Mouse (Mus musculus) heart, postnatal 0 days (tissue): Measurements from ENCODE around the gene Zfp36l1. TPM values are rescaled to one million over a fixed set of nuclear protein-coding genes. Genes with fewer than 3 reads are reported as not detected.
A peak's percentile ranks its signal among the peaks of the same experiment; 100 is the strongest.

Experiments used
- ATAC-seq: fragments of 200-750 bp; cut with Nextera tagmentation; 2 replicates; pipeline ENCODE4 v1.8.0; 2017; ENCODE audit warnings: low read depth, moderate number of reproducible peaks, moderate library complexity; ENCODE audit not compliant: insufficient read depth
- DNase-seq: peaks from one replicate; pipeline ENCODE4 v3.0.0-alpha.2; 2016; ENCODE audit warnings: low spot score
- H3K27ac ChIP-seq: fragments of 300-500 bp; sonication (generic); 2 replicates; pipeline ENCODE4 v1.5.1; 2014; ENCODE audit warnings: low read depth, mild to moderate bottlenecking
- H3K27me3 ChIP-seq: fragments of 300-500 bp; sonication (generic); 2 replicates; pipeline ENCODE4 v1.6.1; 2014; ENCODE audit warnings: low read length, mixed read lengths; ENCODE audit not compliant: control insufficient read depth, insufficient read depth
- H3K36me3 ChIP-seq: fragments of 300-500 bp; sonication (generic); replicated peaks from 2 replicates; pipeline ENCODE4 v1.6.1; 2014; ENCODE audit warnings: low read length, mixed read lengths; ENCODE audit not compliant: control insufficient read depth, insufficient read depth
- H3K4me1 ChIP-seq: fragments of 300-500 bp; sonication (generic); 2 replicates; pipeline ENCODE4 v1.6.1; 2014; ENCODE audit warnings: antibody characterized with exemption; ENCODE audit not compliant: control insufficient read depth, insufficient read depth
- H3K4me2 ChIP-seq: fragments of 300-500 bp; sonication (generic); 2 replicates; pipeline ENCODE4 v1.6.1; 2014; ENCODE audit warnings: low read depth, mild to moderate bottlenecking, low read length, moderate library complexity
- H3K4me3 ChIP-seq: fragments of 300-500 bp; sonication (generic); 2 replicates; pipeline ENCODE4 v1.5.1; 2014; ENCODE audit warnings: low read depth, low read length
- H3K9ac ChIP-seq: fragments of 300-500 bp; sonication (generic); replicated peaks from 2 replicates; pipeline ENCODE4 v1.6.1; 2014; ENCODE audit warnings: low read depth, low read length, mixed read lengths
- H3K9me3 ChIP-seq: fragments of 300-500 bp; sonication (generic); replicated peaks from 2 replicates; pipeline ENCODE4 v1.6.1; 2016; ENCODE audit warnings: low read length; ENCODE audit not compliant: control insufficient read depth
- CTCF ChIP-seq: IDR thresholded peaks from 2 replicates; pipeline ENCODE4 v1.5.1; 2016; ENCODE audit warnings: antibody characterized with exemption, control low read depth, low read depth
- EP300 ChIP-seq: IDR thresholded peaks from 2 replicates; pipeline ENCODE4 v1.6.1; 2016; ENCODE audit warnings: antibody characterized with exemption, low read depth
- WGBS: fragments of 180-500 bp; shearing (Covaris S2); extraction: QIAGEN DNeasy Blood & Tissue Kit; methylation state at CpG from one replicate; pipeline ENCODE4 v1.1.7; 2014; 5-methylcytosine and 5-hydroxymethylcytosine counted together
- polyA plus RNA-seq: library from polyadenylated mRNA; unstranded; fragments of >200 nt; fragmentation: Nextera tagmentation; extraction: Ambion mirVana; gene quantifications from 2 replicates; pipeline ENCODE4 v1.2.1, GENCODE M21; 2015
- total RNA-seq: library from RNA; depleted of rRNA; stranded (reverse); fragments of >200 nt; gene quantifications from 2 replicates; pipeline ENCODE4 v1.2.3, GENCODE M21; 2014; ENCODE audit warnings: low replicate concordance

Gene Zfp36l1
- total and polyA plus RNA-seq, 2 experiments from 2014 or later: 60.3 to 80.6 TPM

DNA sequence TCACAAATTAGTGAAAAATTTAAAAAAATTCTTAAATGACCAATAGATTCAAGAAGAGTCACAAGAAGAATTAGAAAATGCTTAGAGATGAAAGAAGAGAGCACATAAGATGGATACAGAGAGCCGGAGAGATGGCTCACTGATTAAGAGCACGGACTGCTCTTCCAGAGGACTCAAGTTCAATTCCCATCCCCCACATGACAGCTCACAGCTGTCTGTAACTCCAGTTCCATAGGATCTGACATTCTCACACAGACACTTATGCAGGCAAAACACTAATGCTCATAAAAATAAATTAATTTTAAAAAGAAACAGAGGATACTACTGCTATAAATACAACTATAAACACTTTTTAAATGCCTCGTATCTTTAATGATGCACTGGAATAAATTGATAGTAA is 32.0 kb upstream of the Zfp36l1 start:
- Histone ChIP-seq H3K9me3 (no peaks in the 10 kb centered on the region), H3K4me2 (no peak overlapping the region), H3K36me3 (no peaks in the 10 kb centered on the region), H3K9ac (no peak overlapping the region), H3K4me3 (no peak overlapping the region), H3K27me3 (no peaks in the 10 kb centered on the region), H3K4me1 (peaks cover 5% of the 10 kb centered on the region; the same call in 1 of the 2 replicates), H3K27ac (no peak overlapping the region)
- no peak for ATAC-seq
- 85% methylated on average over 3 of the region's 3 CpGs for WGBS
- TF ChIP-seq CTCF (no peak), EP300 (no peak)
- DNase-seq: no peak

DNA sequence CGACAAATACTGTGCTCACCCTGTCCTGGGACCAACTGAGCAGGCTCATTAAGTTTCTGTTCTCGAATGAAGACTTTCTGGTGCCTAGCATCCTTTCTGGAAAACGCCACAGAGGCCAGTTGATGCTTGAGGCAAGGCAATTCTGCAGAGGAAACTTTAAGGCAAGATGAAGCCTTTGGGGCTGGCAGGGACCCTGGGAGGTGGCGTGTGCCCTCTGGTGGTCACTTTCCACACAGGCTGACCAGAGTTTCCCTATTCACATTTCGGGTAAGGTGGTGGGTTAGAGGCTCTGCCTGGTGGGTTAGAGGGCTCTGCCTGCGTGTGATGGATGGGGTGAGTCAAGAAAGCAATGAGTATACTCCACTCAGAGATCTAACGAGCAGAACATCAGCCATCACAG is 28.7 kb upstream of the Zfp36l1 start:
- H3K27me3 ChIP-seq: no peaks in the 10 kb centered on the region
- no peak overlapping the region for H3K4me3 ChIP-seq
- TF ChIP-seq CTCF (peak; percentile 95), EP300 (no peak)
- H3K36me3 ChIP-seq: no peaks in the 10 kb centered on the region
- H3K4me2 ChIP-seq: no peak overlapping the region
- no peak overlapping the region for H3K27ac ChIP-seq
- WGBS: 17% methylated on average over 7 of the region's 7 CpGs
- peak; percentile 49; the same call in 1 of the 2 replicates for ATAC-seq
- H3K4me1 ChIP-seq: 0 out of 2 replicates have a peak, but pooled peaks cover 13% of the 10 kb centered on the region
- H3K9me3 ChIP-seq: no peaks in the 10 kb centered on the region
- H3K9ac ChIP-seq: no peak overlapping the region
- DNase-seq: peak; percentile 50

DNA sequence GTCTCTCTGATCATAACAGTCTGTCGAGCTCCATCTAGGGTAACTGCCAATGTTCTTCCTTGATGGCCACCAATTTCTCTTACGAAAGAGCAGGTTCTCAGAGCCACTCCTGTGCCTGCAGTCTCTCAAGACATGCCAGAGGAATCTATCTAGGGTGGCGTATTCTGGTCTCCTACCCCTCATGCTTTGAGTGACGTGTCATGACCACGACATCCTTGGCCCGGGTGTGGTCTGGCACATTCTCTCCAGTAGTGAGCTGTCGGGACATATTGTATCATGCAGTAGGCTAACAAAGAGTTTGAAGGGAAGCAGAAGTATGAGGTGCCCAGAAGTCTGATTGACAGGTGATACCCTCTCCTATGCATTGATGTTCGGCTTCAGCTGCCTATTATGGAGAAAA is 28.2 kb upstream of the Zfp36l1 start:
- Histone ChIP-seq H3K4me2 (no peak overlapping the region), H3K4me3 (no peak overlapping the region), H3K27me3 (no peaks in the 10 kb centered on the region), H3K4me1 (0 out of 2 replicates have a peak, but pooled peaks cover 17% of the 10 kb centered on the region), H3K36me3 (no peaks in the 10 kb centered on the region), H3K9ac (no peak overlapping the region), H3K27ac (no peak overlapping the region), H3K9me3 (no peaks in the 10 kb centered on the region)
- WGBS: 60% methylated on average over 8 of the region's 8 CpGs
- DNase-seq (no peak), ATAC-seq (no peak)
- no peak for TF ChIP-seq EP300
- TF ChIP-seq CTCF: no peak

DNA sequence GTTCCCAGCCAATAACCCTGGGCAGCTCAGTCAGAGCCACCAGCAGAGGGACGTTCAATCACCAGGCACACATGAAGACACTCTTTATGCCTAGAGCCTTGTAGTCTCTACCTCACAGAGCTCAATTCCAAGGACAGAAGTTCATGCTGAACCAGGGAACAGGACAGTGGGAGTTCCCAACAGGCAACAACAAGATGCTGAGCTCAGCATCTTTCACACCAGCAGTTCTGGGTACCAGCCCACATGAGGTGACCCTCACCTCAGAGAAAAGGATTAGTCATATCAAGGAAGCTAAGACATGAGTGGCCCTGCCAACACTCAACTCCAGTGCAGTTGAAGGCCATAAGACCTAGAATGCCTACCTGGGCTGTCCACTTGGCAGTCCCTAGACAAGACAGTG is 24.9 kb upstream of the Zfp36l1 start:
- H3K4me1 ChIP-seq: peaks cover 24% of the 10 kb centered on the region; the same call in 1 of the 2 replicates
- H3K9ac ChIP-seq: no peak overlapping the region
- ATAC-seq: no peak
- TF ChIP-seq CTCF (no peak), EP300 (no peak)
- H3K27ac ChIP-seq: no peak overlapping the region
- WGBS: 71% methylated on average over 1 of the region's 1 CpGs
- no peak overlapping the region for H3K4me2 ChIP-seq
- no peaks in the 10 kb centered on the region for H3K27me3 ChIP-seq
- no peaks in the 10 kb centered on the region for H3K36me3 ChIP-seq
- DNase-seq: no peak
- H3K9me3 ChIP-seq: no peaks in the 10 kb centered on the region
- no peak overlapping the region for H3K4me3 ChIP-seq

DNA sequence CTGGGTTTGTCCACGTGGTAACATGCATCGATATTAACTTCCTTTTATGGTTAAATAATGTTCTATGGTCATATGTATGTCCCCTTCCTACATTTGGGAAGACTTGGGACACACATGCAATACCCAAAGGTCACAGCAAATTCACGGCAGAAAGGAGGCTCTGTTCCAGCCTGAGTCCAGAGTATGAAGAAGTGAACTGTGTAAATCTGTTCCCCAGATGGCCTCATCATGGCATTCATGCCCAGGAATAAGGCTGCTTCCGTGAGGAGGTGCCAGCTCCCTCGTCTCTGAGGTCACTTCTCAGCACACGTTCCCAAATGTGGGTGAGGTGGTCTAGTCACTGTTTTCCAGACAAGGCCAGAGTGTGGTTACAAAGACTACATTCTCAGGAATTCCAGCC is 24.4 kb upstream of the Zfp36l1 start:
- ATAC-seq (no peak), DNase-seq (no peak)
- no peak overlapping the region for H3K4me2 ChIP-seq
- no peak overlapping the region for H3K9ac ChIP-seq
- WGBS: 75% methylated on average over 6 of the region's 6 CpGs
- H3K36me3 ChIP-seq: no peaks in the 10 kb centered on the region
- TF ChIP-seq CTCF: no peak
- peaks cover 24% of the 10 kb centered on the region; the same call in 1 of the 2 replicates for H3K4me1 ChIP-seq
- H3K9me3 ChIP-seq: no peaks in the 10 kb centered on the region
- H3K27me3 ChIP-seq: no peaks in the 10 kb centered on the region
- H3K4me3 ChIP-seq: no peak overlapping the region
- peak overlapping the region; percentile 89 for H3K27ac ChIP-seq

DNA sequence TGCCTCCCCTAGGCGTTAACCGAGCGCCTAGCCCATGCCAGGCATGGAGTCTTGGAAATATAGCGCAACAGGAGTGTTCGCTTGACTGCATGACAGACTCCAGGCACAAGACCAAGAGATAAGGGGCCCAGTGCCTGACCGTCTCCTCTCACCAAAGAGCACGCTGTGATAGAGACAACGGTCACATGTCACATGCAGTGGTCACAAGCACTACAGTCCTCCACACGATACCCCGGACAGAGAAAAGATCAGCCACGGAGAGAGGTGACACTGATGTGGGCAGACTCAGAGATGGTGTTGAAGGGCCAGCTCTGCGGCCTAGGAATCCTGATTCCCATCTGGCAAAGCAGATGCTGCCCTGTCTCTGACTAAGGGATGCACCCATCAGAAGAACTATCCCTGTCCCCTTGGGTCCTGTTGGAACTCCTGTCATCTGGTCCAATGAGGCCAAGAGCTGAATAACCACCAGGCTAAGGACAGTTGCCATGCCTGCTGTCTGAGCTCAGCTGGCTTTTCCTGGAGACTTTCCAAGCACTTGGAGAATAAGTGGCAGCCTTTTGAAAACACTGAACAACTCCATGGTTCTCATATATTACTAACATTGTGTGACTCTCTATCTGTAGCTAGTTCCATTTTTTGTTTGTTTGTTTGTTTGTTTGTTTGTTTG is 23.6 kb upstream of the Zfp36l1 start:
- Histone ChIP-seq H3K27me3 (no peaks in the 10 kb centered on the region), H3K9ac (no peak overlapping the region), H3K27ac (peak overlapping the region; percentile 89), H3K9me3 (no peaks in the 10 kb centered on the region), H3K4me1 (peaks cover 32% of the 10 kb centered on the region), H3K4me3 (no peak overlapping the region), H3K4me2 (no peak overlapping the region), H3K36me3 (no peaks in the 10 kb centered on the region)
- DNase-seq (peak; percentile 87), ATAC-seq (peak; percentile 80)
- no peak for TF ChIP-seq CTCF
- peak; percentile 92 for TF ChIP-seq EP300
- 15% methylated on average over 12 of the region's 12 CpGs for WGBS
